Mouse (Mus musculus): ENCODE measurements around the gene Krtap15. TPM values are rescaled to one million over a fixed set of nuclear protein-coding genes. Genes with fewer than 3 reads are reported as not detected.

Krtap15 gene
- total RNA-seq, 2 experiments from 2014 or later = not detected

- intact Hi-C loops (cut with DNase I) = no loop called here
- no peak for TF ChIP-seq CTCF (IDR thresholded peaks at IDR 0.05)
- Histone ChIP-seq H3K4me3 (no peak within 1 kb of the TSS), H3K27ac (no peak within 1 kb of the TSS)
- no peak for DNase-seq
Measured at GRCm38 (mm10) chr16:88874169-88874568, 54.2 kb downstream of the Krtap15 start, which contains the start of gene Krtap19-2. Gene Krtap19-2, minus strand, starts transcription at chr16:88874269.

- H3K4me3 ChIP-seq = no peak within 1 kb of the TSS
- TF ChIP-seq CTCF (IDR thresholded peaks at IDR 0.05) = no peak
- H3K27ac ChIP-seq = no peak within 1 kb of the TSS
- intact Hi-C loops (cut with DNase I) = no loop called here
- no peak for DNase-seq
Measured at GRCm38 (mm10) chr16:88877938-88878337, 57.9 kb downstream of the Krtap15 start, which contains the start of gene Krtap19-3. Gene Krtap19-3, minus strand, starts transcription at chr16:88878038.

Other genes with a start within 250 kb of the Krtap15 start
- gene Krtap24-1, start 207.9 kb upstream of the Krtap15 start, total RNA-seq (2021) = not detected
- gene 2310079G19Rik, start 192.5 kb upstream of the Krtap15 start, total RNA-seq (2021) = not detected
- not detected for gene Krtap26-1, start 172.4 kb upstream of the Krtap15 start, total RNA-seq (2021)
- not detected for gene Krtap27-1, start 148.5 kb upstream of the Krtap15 start, total RNA-seq (2021)
- gene 2310061N02Rik, start 112.3 kb upstream of the Krtap15 start, total RNA-seq (2021) = not detected
- not detected for gene Krtap13-1, start 91.4 kb upstream of the Krtap15 start, total RNA-seq (2021)
- not detected for gene Krtap13, start 68.6 kb upstream of the Krtap15 start, total RNA-seq (2021)
- not detected for gene 2310034C09Rik, start 61.4 kb upstream of the Krtap15 start, total RNA-seq (2021)
- not detected for gene 2310057N15Rik, start 46.0 kb upstream of the Krtap15 start, total RNA-seq (2021)
- gene Gm5965, start 42.3 kb upstream of the Krtap15 start, total RNA-seq (2021) = not detected
- gene Gm20741, start 8.0 kb upstream of the Krtap15 start, total RNA-seq (2021) = not detected
- gene Krtap14, start 5.9 kb downstream of the Krtap15 start, total RNA-seq (2021) = not detected
- not detected for gene Krtap19-1, start 49.2 kb downstream of the Krtap15 start, total RNA-seq (2021)
- not detected for gene Krtap19-2, start 54.1 kb downstream of the Krtap15 start, total RNA-seq (2021)
- not detected for gene Krtap19-3, start 57.8 kb downstream of the Krtap15 start, total RNA-seq (2021)
- not detected for gene Krtap19-4, start 64.9 kb downstream of the Krtap15 start, total RNA-seq (2021)
- not detected for gene Krtap19-5, start 76.2 kb downstream of the Krtap15 start, total RNA-seq (2021)
- not detected for gene Krtap19-9b, start 112.0 kb downstream of the Krtap15 start, total RNA-seq (2021)
- gene Krtap16-3, start 142.7 kb downstream of the Krtap15 start, total RNA-seq (2021) = not detected
- not detected for gene Krtap22-2, start 190.5 kb downstream of the Krtap15 start, total RNA-seq (2021)
- not detected for gene Gm10229, start 195.1 kb downstream of the Krtap15 start, total RNA-seq (2021)
- gene Krtap6-1, start 211.5 kb downstream of the Krtap15 start, total RNA-seq (2021) = not detected
- gene Gm10228, start 221.3 kb downstream of the Krtap15 start, total RNA-seq (2021) = not detected
- not detected for gene Krtap6-5, start 227.7 kb downstream of the Krtap15 start, total RNA-seq (2021)
- not detected for gene 1110025L11Rik, start 243.8 kb downstream of the Krtap15 start, total RNA-seq (2021)

Measured in gastrocnemius, adult 2 months (tissue).